Mouse (Mus musculus): Measurements from ENCODE around the gene Wdr43. TPM values are rescaled to one million over a fixed set of nuclear protein-coding genes. Genes with fewer than 3 reads are reported as not detected.

Wdr43 gene
- polyA plus RNA-seq, 1 experiment from 2014 or later = 22.8 TPM

GRCm38 (mm10) chr17:71705550-71706480, 90.1 kb downstream of the Wdr43 start:
- no peak for ATAC-seq
- no peaks in the 10 kb centered on the region for H3K4me1 ChIP-seq (replicated peaks; ENCODE audit: control insufficient read depth, insufficient read depth, low read length)
- TF ChIP-seq CTCF (IDR thresholded peaks at IDR 0.05; ENCODE audit: low read depth) = no peak
- H3K9ac ChIP-seq (ENCODE audit: low read depth, low read length) = no peak overlapping the region
- H3K4me2 ChIP-seq (replicated peaks; ENCODE audit: low read depth) = no peak overlapping the region
- H3K27me3 ChIP-seq (replicated peaks; ENCODE audit: control insufficient read depth, insufficient read depth, low read length) = no peaks in the 10 kb centered on the region
- no peak overlapping the region for H3K4me3 ChIP-seq (ENCODE audit: low read depth, low read length)
- H3K9me3 ChIP-seq (ENCODE audit: control insufficient read depth) = no peaks in the 10 kb centered on the region
- no peaks in the 10 kb centered on the region for H3K36me3 ChIP-seq (ENCODE audit: control insufficient read depth, insufficient read depth)
- WGBS = 67% methylated on average over 14 of the region's 14 CpGs
- H3K27ac ChIP-seq (ENCODE audit: low read depth, low read length) = no peak overlapping the region

GRCm38 (mm10) chr17:71707715-71708114, 92.0 kb downstream of the Wdr43 start:
- Histone ChIP-seq H3K4me3 (ENCODE audit: low read depth, low read length) (no peak overlapping the region), H3K27ac (ENCODE audit: low read depth, low read length) (no peak overlapping the region), H3K4me2 (replicated peaks; ENCODE audit: low read depth) (no peak overlapping the region), H3K4me1 (replicated peaks; ENCODE audit: control insufficient read depth, insufficient read depth, low read length) (no peaks in the 10 kb centered on the region), H3K36me3 (ENCODE audit: control insufficient read depth, insufficient read depth) (no peaks in the 10 kb centered on the region), H3K9ac (ENCODE audit: low read depth, low read length) (no peak overlapping the region), H3K9me3 (ENCODE audit: control insufficient read depth) (no peaks in the 10 kb centered on the region), H3K27me3 (replicated peaks; ENCODE audit: control insufficient read depth, insufficient read depth, low read length) (no peaks in the 10 kb centered on the region)
- 49% methylated on average over 4 of the region's 4 CpGs for WGBS
- no peak for TF ChIP-seq CTCF (IDR thresholded peaks at IDR 0.05; ENCODE audit: low read depth)
- no peak for ATAC-seq

Other genes with a start within 250 kb of the Wdr43 start
- gene Gm4707, start 156.0 kb upstream of the Wdr43 start, polyA plus RNA-seq (2015; fragmentation: Nextera tagmentation; extraction: Ambion mirVana) = 0.40 and 0.54 TPM in 2 replicates
- gene Smchd1, start 140.6 kb upstream of the Wdr43 start, polyA plus RNA-seq (2015; fragmentation: Nextera tagmentation; extraction: Ambion mirVana) = 25.6 and 26.6 TPM in 2 replicates
- gene Ndc80, start 89.0 kb upstream of the Wdr43 start, polyA plus RNA-seq (2015; fragmentation: Nextera tagmentation; extraction: Ambion mirVana) = 8.8 and 10.0 TPM in 2 replicates
- gene Spdya, start 63.8 kb upstream of the Wdr43 start, polyA plus RNA-seq (2015; fragmentation: Nextera tagmentation; extraction: Ambion mirVana) = 0.27 and 0.66 TPM in 2 replicates
- 0.07 and 0.16 TPM in 2 replicates for gene Togaram2, start 57.4 kb downstream of the Wdr43 start, polyA plus RNA-seq (2015; fragmentation: Nextera tagmentation; extraction: Ambion mirVana)
- not detected in 2 replicates for gene Pcare, start 137.0 kb downstream of the Wdr43 start, polyA plus RNA-seq (2015; fragmentation: Nextera tagmentation; extraction: Ambion mirVana)
- gene Clip4, start 152.6 kb downstream of the Wdr43 start, polyA plus RNA-seq (2015; fragmentation: Nextera tagmentation; extraction: Ambion mirVana) = 3.3 and 3.7 TPM in 2 replicates